Mouse (Mus musculus): ENCODE measurements around the gene Hivep3.

GRCm38 (mm10) chr4:119815133-119815792, 81.7 kb downstream of the Hivep3 start:
- TF ChIP-seq CTCF (IDR thresholded peaks at IDR 0.05; ENCODE audit: insufficient read depth, low read length), result no peak
- TF ChIP-seq POLR2A (IDR thresholded peaks at IDR 0.05; ENCODE audit: borderline replicate concordance, extremely low read depth, low read depth, low read length), result no peak

Data from lung, adult 2 months (tissue).